Mouse (Mus musculus): ENCODE measurements around the gene Ascl4.

DNA sequence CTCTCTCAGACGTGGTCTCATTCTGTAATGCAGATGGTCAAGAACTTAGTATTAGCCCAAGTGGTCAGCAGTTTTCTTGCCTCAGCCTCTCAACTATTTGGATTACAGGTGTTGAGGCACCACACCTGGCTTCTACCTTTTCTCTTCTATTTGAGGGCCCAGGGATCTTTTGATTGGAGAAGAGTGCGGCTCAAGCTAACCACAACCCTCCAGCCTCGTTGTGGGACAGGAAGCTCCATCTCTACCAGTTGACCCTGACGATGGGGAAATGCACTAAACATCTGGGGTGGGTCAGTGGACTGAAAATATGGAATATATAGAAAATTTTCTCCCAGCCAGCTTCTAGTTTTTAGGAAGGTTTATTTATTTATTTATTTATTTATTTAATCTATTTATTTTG is 64.9 kb downstream of the Ascl4 start:
- TF ChIP-seq CTCF (IDR thresholded peaks at IDR 0.05; ENCODE audit: control insufficient read depth, insufficient read depth, insufficient replicate concordance, low read depth, low read length) (no peak), POLR2A (IDR thresholded peaks at IDR 0.05; ENCODE audit: control insufficient read depth, low read depth, low read length) (no peak)
